Mouse (Mus musculus): ENCODE measurements around the gene Gm13124. TPM values are rescaled to one million over a fixed set of nuclear protein-coding genes. Genes with fewer than 3 reads are reported as not detected.

Gene Gm13124
- polyA plus RNA-seq, 1 experiment from 2014 or later: not detected

Other genes with a start within 250 kb of the Gm13124 start
- not detected in 2 replicates for gene Gm13128, start 234.9 kb downstream of the Gm13124 start, polyA plus RNA-seq (2016; fragmentation: Nextera tagmentation; extraction: Ambion mirVana)
- gene Gm13119, start 207.2 kb downstream of the Gm13124 start, polyA plus RNA-seq (2016; fragmentation: Nextera tagmentation; extraction: Ambion mirVana): not detected in 2 replicates
- not detected in 2 replicates for gene Pramef20, start 187.2 kb downstream of the Gm13124 start, polyA plus RNA-seq (2016; fragmentation: Nextera tagmentation; extraction: Ambion mirVana)
- not detected in 2 replicates for gene Pramef12, start 156.7 kb downstream of the Gm13124 start, polyA plus RNA-seq (2016; fragmentation: Nextera tagmentation; extraction: Ambion mirVana)
- gene 1700012P22Rik, start 126.4 kb downstream of the Gm13124 start, polyA plus RNA-seq (2016; fragmentation: Nextera tagmentation; extraction: Ambion mirVana): not detected in 2 replicates
- not detected in 2 replicates for gene Gm9944, start 111.8 kb downstream of the Gm13124 start, polyA plus RNA-seq (2016; fragmentation: Nextera tagmentation; extraction: Ambion mirVana)
- not detected in 2 replicates for gene Aadacl3, start 101.4 kb downstream of the Gm13124 start, polyA plus RNA-seq (2016; fragmentation: Nextera tagmentation; extraction: Ambion mirVana)
- gene 9430007A20Rik, start 45.3 kb downstream of the Gm13124 start, polyA plus RNA-seq (2016; fragmentation: Nextera tagmentation; extraction: Ambion mirVana): not detected in 2 replicates
- not detected in 2 replicates for gene Aadacl4, start 48.6 kb upstream of the Gm13124 start, polyA plus RNA-seq (2016; fragmentation: Nextera tagmentation; extraction: Ambion mirVana)
- gene Gm436, start 121.2 kb upstream of the Gm13124 start, polyA plus RNA-seq (2016; fragmentation: Nextera tagmentation; extraction: Ambion mirVana): not detected in 2 replicates
- not detected in 2 replicates for gene Gm13178, start 156.3 kb upstream of the Gm13124 start, polyA plus RNA-seq (2016; fragmentation: Nextera tagmentation; extraction: Ambion mirVana)
- gene Gm438, start 221.4 kb upstream of the Gm13124 start, polyA plus RNA-seq (2016; fragmentation: Nextera tagmentation; extraction: Ambion mirVana): not detected in 2 replicates